Mouse (Mus musculus) heart, embryonic 12.5 days (tissue): ENCODE data around the gene Olfr1389. TPM values are rescaled to one million over a fixed set of nuclear protein-coding genes. Genes with fewer than 3 reads are reported as not detected.

Experiments
- polyA plus RNA-seq: library from polyadenylated mRNA; unstranded; fragments of >200 nt; fragmentation: Nextera tagmentation; extraction: Ambion mirVana; gene quantifications from 2 replicates; pipeline ENCODE4 v1.2.1, GENCODE M21; 2016

Olfr1389 gene
- polyA plus RNA-seq, 1 experiment from 2014 or later, result not detected

Other genes starting within 250 kb of the Olfr1389 start
- gene Btnl9, start 235.9 kb upstream of the Olfr1389 start, polyA plus RNA-seq, result 1.4 and 1.9 TPM in 2 replicates
- gene Zfp62, start 219.8 kb upstream of the Olfr1389 start, polyA plus RNA-seq, result 33.5 and 34.6 TPM in 2 replicates
- gene Mgat1, start 178.9 kb upstream of the Olfr1389 start, polyA plus RNA-seq, result 45.7 TPM in 2 replicates
- gene Olfr1393, start 144.8 kb upstream of the Olfr1389 start, polyA plus RNA-seq, result 0.08 and 0.27 TPM in 2 replicates
- not detected in 2 replicates for gene Olfr1392, start 137.8 kb upstream of the Olfr1389 start, polyA plus RNA-seq
- not detected in 2 replicates for gene Olfr10, start 118.3 kb upstream of the Olfr1389 start, polyA plus RNA-seq
- gene Olfr1391, start 100.3 kb upstream of the Olfr1389 start, polyA plus RNA-seq, result not detected in 2 replicates
- not detected in 2 replicates for gene Olfr1390, start 87.9 kb upstream of the Olfr1389 start, polyA plus RNA-seq
- not detected in 2 replicates for gene Olfr1388, start 13.6 kb downstream of the Olfr1389 start, polyA plus RNA-seq
- not detected in 2 replicates for gene Olfr1387, start 32.3 kb downstream of the Olfr1389 start, polyA plus RNA-seq
- gene Olfr1386, start 42.0 kb downstream of the Olfr1389 start, polyA plus RNA-seq, result not detected in 2 replicates
- gene Olfr1385, start 66.0 kb downstream of the Olfr1389 start, polyA plus RNA-seq, result not detected in 2 replicates
- gene Olfr1384, start 83.7 kb downstream of the Olfr1389 start, polyA plus RNA-seq, result not detected in 2 replicates
- not detected in 2 replicates for gene Olfr1383, start 96.6 kb downstream of the Olfr1389 start, polyA plus RNA-seq
- not detected in 2 replicates for gene Olfr1382, start 105.2 kb downstream of the Olfr1389 start, polyA plus RNA-seq
- not detected in 2 replicates for gene Olfr1381, start 120.4 kb downstream of the Olfr1389 start, polyA plus RNA-seq
- not detected in 2 replicates for gene Olfr1380, start 133.8 kb downstream of the Olfr1389 start, polyA plus RNA-seq
- gene Flt4, start 186.2 kb downstream of the Olfr1389 start, polyA plus RNA-seq, result 8.3 and 8.6 TPM in 2 replicates
- 0.40 TPM in 1 of 2 replicates, not detected in the other for gene Scgb3a1, start 240.5 kb downstream of the Olfr1389 start, polyA plus RNA-seq